Mouse (Mus musculus): ENCODE measurements around the gene Lmtk2.

Gene Lmtk2

DNA sequence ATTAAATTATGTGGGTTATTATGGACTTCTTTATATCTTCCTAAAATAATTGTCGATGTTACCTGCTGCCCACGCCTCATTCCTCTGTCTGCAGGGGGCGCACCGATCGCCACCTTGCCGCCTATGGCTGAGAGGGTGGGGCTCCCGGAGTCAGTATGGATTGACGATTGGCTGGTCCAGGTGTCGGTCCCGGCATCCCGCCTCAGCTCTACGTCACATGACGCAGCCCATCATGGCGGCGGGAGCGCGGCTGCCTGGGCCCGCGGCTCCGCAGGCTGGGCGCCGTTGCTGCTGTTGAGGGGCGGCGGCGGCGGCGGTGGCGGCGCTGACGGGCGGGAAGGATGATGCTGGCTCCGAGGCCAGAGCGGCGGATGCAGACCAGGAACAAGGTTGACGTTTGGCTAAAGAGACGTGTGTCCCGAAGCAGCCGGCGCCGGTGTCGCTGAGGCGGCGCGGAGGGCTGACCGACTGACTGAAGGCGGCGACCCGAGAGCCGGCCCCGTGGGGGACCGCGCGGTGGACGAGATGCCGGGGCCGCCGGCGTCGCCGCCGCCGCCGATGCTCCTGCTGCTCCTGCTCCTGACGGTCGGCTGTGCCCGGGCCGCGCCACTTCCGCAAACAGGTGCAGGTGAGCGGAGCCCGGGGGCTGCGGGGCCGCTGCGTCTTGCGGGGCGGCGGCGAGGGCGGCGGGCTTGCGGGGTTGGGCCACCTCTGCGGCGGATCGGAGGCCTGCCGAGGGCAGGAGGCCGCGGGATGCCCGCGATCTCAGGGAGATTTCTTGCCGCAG, at the start of gene Lmtk2:
Gene Lmtk2 (plus strand): TSS at position 288 of the 787 bp plus-strand sequence.
- DNase-seq, result peak; percentile 91 to 93

DNA sequence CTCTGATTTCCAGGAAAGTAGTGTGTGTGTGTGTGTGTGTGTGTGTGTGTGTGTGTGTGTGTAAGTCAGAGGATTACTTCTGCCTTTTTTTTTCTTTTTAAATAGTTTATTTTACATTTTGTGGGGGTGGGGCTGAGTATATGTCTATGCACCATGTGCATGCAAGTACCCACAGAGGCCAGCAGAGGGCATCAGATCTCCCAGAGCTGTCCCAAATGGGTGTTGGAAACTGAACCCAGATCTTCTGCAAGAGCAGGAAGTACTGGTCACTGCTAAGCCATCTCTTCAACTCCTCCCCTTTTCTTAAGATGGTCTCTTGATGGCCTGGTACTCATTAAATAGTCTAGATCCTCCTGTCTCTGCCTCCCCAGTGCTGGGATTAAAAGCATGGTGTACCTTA, 49.0 kb upstream of the Lmtk2 start:
- DNase-seq, result no peak

- no peak for DNase-seq
Measured at GRCm38 (mm10) chr5:144053450-144053849, 46.8 kb upstream of the Lmtk2 start.

DNA sequence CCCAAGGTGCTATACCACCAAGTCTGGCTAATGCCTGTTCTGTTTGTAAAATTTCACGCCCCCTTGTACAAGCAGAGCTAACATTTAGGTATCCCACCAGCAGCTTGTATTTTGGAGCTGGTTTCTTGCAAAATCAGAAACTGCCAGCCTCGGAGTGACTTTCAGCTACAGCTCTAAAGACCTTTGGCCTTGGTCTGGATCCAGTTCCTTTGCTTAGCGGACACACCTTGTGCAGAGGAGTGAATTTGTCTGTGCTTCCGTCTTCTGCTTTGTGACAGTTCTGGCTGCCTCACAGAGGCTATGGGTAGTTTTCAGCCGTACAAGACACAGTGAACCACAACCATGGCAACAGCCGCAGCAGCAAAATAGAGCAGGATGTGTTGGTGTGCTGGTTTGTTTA, 45.9 kb upstream of the Lmtk2 start:
- no peak for DNase-seq

DNA sequence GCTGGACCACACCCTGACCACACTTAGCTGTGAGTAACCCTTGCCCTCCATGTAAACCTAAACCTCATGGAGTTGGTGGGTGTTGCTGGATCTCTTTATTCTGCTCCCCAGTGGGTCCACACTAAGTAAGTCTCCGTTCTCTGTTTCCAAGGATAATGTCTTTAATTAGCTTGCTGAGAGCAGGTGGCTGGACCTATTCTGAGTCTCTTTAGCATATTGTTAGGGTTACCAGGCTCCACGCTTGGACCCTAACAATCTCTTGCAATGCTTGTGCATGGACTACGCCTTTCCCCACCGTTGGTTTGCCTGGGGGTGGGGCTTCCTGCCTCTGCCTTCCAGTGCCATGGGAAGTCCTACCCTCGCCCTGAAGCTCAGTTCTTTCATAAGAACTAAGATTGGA, 36.1 kb upstream of the Lmtk2 start:
- DNase-seq, result no peak

GRCm38 (mm10) chr5:144066036-144066435, 34.2 kb upstream of the Lmtk2 start:
- DNase-seq, result no peak

GRCm38 (mm10) chr5:144070064-144070463, 30.2 kb upstream of the Lmtk2 start:
- no peak for DNase-seq

DNA sequence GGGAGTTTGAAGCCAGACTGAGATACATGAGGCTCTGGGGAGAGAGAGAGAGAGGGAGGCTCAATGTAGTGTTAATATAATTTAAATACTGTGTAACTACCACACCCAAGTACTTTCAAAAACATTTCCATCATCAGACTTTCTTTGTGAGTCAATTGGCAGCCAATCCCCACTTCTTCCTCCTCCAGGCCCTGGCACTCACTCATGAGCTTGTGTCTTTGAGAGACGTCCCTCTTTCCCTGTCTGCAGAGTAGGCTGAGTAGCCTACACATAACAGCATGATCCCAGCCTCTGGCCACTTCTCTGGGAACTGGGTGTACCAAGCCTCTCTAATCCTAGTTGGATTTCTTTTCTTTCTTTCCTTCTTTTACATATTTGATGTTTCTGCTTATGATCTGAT, 29.0 kb upstream of the Lmtk2 start:
- no peak for DNase-seq

- no peak for DNase-seq
Measured at GRCm38 (mm10) chr5:144077541-144077940, 22.7 kb upstream of the Lmtk2 start.

DNA sequence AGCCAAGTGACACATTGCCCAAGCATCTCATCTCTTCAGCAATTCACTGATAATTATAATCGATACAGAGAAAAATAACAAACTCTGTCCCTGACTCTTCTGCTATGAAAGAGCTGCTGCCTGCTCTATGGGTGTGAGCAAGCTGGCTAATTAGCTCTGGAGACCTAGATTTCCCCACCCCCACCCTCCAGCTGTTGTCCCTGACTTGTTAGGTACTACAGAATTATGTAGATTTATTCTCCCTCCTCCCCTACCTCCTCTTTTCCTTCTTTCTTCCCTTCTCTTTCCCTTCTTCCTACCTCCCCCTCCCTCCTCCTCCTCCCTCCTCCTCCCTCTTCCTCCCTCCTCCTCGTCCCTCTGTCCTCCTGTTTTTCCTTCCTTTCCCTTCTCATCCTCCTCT, 19.4 kb upstream of the Lmtk2 start:
- no peak for DNase-seq

DNA sequence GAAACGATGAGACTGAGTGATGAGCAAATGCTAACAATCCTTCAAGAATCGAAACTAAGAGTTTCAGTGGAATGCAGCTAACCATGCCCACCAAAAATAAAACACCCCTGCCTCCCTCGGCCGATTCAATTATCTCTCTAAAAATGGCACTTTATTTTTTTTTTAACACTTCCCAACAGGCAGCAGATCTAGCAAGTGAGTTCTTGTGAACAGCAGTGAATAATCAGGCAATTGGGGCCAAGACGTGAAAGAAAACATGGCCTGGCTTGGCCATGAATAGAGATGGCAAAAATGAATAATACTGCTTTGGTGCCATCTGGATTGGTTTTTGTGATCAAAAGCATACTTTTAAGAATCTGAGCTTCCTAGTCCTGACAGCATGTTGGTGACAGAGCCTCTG, 18.2 kb upstream of the Lmtk2 start:
- no peak for DNase-seq

GRCm38 (mm10) chr5:144083521-144083920, 16.7 kb upstream of the Lmtk2 start:
- no peak for DNase-seq

DNA sequence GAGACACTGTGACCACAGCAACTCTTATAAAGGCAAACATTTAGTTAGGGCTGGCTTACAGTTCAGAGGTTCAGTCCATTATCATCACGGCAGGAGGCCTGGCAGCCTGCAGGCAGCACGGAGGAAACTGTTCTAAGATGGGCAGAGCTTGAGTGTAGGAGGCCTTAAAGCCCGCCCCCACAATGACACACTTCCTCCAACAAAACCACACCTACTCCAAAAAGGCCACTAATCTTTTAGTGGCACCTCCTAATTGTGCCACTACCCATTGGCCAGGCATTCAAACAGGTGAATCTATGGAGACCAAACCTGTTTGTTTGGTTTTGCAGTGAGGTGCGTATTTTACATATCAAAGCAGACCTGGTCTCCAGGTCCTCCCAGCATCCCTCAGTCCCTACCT, 16.0 kb upstream of the Lmtk2 start:
- no peak for DNase-seq

GRCm38 (mm10) chr5:144085696-144086095, 14.5 kb upstream of the Lmtk2 start:
- DNase-seq, result no peak

DNA sequence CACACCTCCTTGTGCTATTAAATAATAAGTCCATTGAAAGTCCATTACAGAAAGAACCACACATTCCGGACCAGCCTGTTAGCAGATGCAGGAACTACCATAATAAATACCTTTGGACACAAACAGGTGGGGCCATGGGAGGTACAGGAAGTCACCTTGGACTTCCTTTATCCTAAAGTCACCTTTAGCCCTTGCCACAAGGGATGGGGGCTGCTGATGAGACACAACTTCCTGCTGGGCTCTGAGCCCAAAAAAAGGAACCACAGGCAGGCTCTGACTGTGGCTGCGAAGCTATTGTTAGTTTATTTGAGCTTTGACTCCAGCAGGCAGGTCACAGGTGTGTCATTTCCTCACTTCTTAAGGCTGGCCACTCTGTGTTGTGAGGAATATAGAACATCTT, 13.7 kb upstream of the Lmtk2 start:
- no peak for DNase-seq

- DNase-seq, result no peak
Measured at GRCm38 (mm10) chr5:144088354-144088753, 11.9 kb upstream of the Lmtk2 start.

DNA sequence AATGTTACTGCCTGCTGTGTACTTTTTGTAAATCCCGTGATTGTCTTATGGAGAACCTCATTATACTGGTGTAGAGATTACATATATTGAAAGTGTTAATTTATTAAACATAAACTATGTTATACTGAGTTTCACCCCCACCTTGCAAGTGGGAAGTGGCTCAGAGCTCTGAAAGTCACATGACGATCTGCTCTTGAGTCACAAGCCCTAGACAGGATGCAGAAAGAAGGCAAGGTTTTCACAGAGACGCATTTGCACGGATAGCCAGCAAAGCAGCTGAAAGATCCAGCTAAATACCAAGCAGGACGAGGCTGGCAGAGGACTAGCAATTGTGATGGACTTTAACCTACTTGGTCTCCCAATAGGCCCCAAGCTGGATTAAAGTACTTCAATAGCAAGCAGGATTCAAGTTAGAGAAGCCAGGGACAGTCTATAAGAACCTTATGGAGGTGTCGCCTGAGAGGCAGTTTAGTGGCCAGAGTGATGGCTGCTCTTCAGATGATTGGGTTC, 4.7 kb upstream of the Lmtk2 start:
- no peak for DNase-seq

DNA sequence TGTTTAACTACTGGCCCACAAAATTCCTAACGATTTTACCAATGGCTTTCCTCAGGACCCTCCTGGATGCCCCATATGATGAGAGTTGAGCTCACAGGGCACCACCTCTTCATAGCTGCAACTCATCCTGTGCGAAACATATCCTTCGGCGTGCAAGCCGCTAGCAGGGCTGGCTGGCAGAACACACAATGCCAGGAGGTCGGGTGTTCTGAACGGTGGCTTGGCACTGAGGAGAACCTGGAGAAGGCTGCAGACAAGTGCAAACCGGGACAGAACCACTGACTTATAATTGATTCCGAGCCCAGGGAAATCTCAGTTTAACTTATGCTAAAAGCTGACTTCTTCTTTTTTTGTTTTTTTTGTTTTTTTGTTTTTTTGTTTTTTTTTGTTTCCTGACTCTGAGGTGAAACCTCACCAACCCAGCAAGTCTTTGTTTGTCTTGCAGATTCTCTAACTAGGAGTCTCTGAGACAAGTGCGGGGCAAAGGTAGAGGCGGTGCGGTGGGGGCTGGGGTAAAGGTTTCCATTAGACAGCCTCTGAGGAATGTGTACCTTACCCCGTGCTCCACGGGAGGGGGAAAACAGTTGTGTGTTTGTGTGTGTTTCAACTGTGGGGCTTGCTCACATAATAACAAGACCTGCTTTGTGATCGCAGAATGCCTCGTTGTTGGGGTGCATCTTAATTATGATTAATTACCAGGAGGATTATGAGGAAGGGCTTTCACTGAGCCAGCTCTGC, 2.2 kb upstream of the Lmtk2 start:
- no peak for DNase-seq

- no peak for DNase-seq
Measured at GRCm38 (mm10) chr5:144098640-144098929, 1.7 kb upstream of the Lmtk2 start.

GRCm38 (mm10) chr5:144100948-144101347, 712 bp downstream of the Lmtk2 start:
- no peak for DNase-seq

DNA sequence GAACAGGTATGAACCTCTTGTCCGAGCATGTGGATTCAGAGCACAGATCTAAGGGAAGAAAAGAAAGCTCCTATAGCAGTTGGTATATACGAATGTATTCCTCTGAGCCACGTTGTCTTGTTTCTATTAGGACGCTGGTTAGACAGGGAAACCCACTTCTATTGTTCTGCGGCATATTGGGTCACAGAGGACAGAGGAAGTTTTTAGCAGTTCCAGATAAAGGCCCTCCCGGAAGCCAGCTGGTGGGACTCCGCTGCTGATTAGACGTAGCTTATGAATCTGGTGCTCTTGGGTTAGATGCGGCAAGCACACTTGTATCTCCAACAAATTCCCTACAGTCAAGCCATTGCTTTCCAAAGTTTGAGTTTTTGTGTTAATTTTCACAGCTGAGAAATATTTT, 4.8 kb downstream of the Lmtk2 start:
- DNase-seq, result no peak

GRCm38 (mm10) chr5:144105471-144106129, 5.4 kb downstream of the Lmtk2 start:
- no peak for DNase-seq

DNA sequence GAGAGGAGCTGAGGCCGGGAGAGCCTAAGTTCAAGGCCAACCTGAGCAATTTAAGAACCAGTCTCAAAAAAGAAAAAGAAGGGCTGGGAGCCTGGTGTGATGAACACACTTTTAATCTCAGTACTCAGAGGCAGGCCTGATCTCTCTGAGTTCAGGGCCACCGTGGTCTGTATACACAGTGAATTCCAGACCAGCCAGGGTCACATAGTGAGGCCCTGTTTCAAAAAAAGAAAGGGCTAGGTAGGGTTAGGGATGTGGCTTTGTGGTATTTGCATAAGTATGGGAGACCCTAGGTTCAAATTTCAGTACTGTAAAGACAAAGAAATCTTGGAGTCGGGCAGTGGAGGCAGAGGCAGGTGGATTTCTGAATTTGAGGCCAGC, 5.9 kb downstream of the Lmtk2 start:
- no peak for DNase-seq

DNA sequence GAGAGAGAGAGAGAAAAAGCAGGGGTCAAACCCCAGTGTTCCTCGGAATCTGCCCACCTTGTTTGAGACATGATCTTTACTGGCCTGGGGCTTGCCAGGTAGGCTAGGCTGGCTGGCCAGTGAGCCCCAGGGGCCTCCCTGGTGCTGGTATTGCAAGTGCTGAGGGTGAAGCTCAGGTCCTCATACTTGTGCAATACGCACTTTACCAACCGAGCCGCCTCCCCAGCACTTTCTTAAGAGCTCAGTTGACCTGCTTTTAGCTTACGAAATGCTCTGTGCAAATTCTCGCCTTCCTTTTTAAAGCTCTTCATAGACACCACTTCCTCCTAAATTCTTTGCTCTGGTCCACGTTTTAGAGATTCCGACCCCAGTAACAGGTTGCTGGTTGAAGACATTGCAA, 9.0 kb downstream of the Lmtk2 start:
- no peak for DNase-seq

Measured in thymus, adult 18-20 months (tissue).